Mouse (Mus musculus) hindbrain, embryonic 12.5 days (tissue): ENCODE measurements around the gene Nisch. TPM values are rescaled to one million over a fixed set of nuclear protein-coding genes. Genes with fewer than 3 reads are reported as not detected.

Source experiments
- ATAC-seq: fragments of 200-750 bp; cut with Nextera tagmentation; 2 replicates; pipeline ENCODE4 v1.8.0; 2017; ENCODE audit warnings: moderate TSS enrichment; ENCODE audit not compliant: low FRiP score
- H3K27ac ChIP-seq: fragments of 300-500 bp; sonication (generic); 2 replicates; pipeline ENCODE4 v1.5.1; 2016; ENCODE audit warnings: mild to moderate bottlenecking
- H3K27me3 ChIP-seq: fragments of 300-500 bp; sonication (generic); 2 replicates; pipeline ENCODE4 v1.6.1; 2016; ENCODE audit warnings: mild to moderate bottlenecking
- H3K36me3 ChIP-seq: fragments of 300-500 bp; sonication (generic); 2 replicates; pipeline ENCODE4 v1.6.1; 2016; ENCODE audit warnings: mild to moderate bottlenecking
- H3K4me1 ChIP-seq: fragments of 300-500 bp; sonication (generic); 2 replicates; pipeline ENCODE4 v1.6.1; 2016
- H3K4me2 ChIP-seq: fragments of 300-500 bp; sonication (generic); replicated peaks from 2 replicates; pipeline ENCODE4 v1.6.1; 2016; ENCODE audit warnings: mild to moderate bottlenecking
- H3K4me3 ChIP-seq: fragments of 300-500 bp; sonication (generic); 2 replicates; pipeline ENCODE4 v1.5.1; 2016; ENCODE audit warnings: mild to moderate bottlenecking
- H3K9ac ChIP-seq: fragments of 300-500 bp; sonication (generic); 2 replicates; pipeline ENCODE4 v1.6.1; 2016; ENCODE audit warnings: mild to moderate bottlenecking, moderate library complexity
- H3K9me3 ChIP-seq: fragments of 300-500 bp; sonication (generic); replicated peaks from 2 replicates; pipeline ENCODE4 v1.6.1; 2016; ENCODE audit warnings: mild to moderate bottlenecking
- WGBS: fragments of 180-500 bp; shearing (Covaris S2); methylation state at CpG from one replicate; pipeline ENCODE4 v1.1.7; 2016; 5-methylcytosine and 5-hydroxymethylcytosine counted together
- polyA plus RNA-seq: library from polyadenylated mRNA; unstranded; fragments of >200 nt; fragmentation: Nextera tagmentation; extraction: Ambion mirVana; gene quantifications from 2 replicates; pipeline ENCODE4 v1.2.1, GENCODE M21; 2016

The Nisch gene
- polyA plus RNA-seq, 1 experiment from 2014 or later, result 474 TPM

DNA sequence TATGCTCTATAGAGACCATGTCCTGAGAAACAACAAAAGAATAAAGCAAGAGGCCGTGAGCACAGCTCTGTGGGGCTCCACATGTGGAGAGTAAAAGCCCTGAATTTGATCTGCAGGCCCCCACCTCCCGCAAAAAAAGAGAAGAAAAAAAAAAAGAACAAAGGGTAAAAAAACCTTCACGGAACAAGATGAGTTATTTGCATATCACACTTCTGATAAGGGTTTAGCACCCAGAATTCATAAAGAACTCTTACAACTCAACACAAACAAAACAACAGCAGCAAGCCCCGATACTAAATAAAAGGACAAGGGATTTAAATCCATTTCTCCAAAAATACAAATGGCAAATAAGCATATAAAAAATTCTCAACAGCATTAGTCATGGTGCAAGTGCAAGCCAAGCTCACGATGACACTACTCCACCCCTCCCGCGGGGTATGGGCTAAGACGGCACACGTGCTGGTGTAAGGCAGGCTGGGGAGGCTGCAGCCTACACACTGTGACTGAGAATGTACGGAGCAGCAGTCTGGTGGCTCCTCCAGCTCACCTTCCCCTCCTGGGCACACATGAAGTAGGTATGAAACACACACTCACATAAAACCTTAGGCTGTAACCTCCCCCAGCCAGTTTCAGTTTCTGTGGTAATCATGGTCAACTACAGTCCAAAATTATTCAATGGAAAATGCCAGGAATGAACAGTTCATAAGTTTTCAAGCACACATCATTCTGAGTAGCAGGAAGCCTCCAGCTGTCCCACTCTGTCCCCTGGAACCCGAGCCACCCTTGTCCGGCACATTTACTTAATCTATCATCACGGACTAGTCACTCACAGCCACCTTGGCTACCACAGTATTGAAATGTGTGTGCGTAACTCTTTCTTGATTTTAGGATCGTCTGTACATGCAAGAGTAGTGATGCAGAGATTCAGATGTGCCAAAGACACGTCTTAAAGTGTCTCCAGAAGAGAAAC is 18.9 kb downstream of the Nisch start:
- no peak overlapping the region for H3K4me2 ChIP-seq
- H3K36me3 ChIP-seq, result peaks cover 80% of the 10 kb centered on the region
- H3K27ac ChIP-seq, result no peak overlapping the region
- H3K4me3 ChIP-seq, result no peak overlapping the region
- H3K9me3 ChIP-seq, result no peaks in the 10 kb centered on the region
- H3K27me3 ChIP-seq, result no peaks in the 10 kb centered on the region
- 68% methylated on average over 16 of the region's 16 CpGs for WGBS
- no peak for ATAC-seq
- H3K4me1 ChIP-seq, result peaks cover 9% of the 10 kb centered on the region
- no peak overlapping the region for H3K9ac ChIP-seq

DNA sequence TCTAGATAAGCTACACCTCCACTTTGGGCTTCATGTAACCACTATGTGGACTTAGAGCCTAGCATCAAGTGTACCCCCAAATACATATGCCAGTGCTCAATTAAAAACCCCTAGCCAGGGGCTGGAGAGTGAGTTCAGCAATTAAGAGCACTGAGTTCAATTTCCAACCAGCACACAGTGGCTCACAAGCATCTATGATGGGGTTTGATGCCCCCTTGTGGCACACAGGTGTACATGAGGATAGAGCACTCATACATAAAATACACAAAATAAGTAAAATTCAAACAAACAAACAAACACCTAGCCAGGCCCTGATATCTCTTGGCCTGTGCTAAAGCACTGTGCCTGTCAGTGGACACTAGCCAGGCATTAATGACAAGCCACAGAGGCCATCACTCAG is 20.8 kb downstream of the Nisch start:
- no peaks in the 10 kb centered on the region for H3K27me3 ChIP-seq
- no peaks in the 10 kb centered on the region for H3K9me3 ChIP-seq
- H3K9ac ChIP-seq, result no peak overlapping the region
- H3K4me1 ChIP-seq, result peaks cover 9% of the 10 kb centered on the region
- no peak overlapping the region for H3K4me3 ChIP-seq
- no peak overlapping the region for H3K27ac ChIP-seq
- ATAC-seq, result no peak
- no peak overlapping the region for H3K4me2 ChIP-seq
- H3K36me3 ChIP-seq, result peaks cover 80% of the 10 kb centered on the region

DNA sequence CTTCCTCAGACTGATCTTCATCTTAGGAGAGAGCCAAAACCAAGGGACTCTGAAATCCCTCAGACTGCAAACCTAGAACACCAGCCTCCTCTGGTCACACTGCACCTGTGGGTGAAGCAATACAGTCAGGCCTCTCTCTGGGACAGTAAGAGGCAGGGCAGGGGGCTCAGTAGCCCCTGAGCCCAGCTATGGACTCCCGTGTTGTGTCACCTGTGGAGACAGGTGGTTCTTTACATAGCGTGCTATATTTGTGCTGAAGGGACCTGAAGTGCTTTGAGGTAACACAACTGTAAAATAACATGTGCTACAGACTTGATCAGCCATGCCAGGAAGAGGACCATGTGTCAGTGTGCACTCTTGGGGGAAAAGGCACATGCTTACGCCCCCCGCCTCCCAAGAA is 21.2 kb downstream of the Nisch start:
- Histone ChIP-seq H3K27ac (no peak overlapping the region), H3K9ac (no peak overlapping the region), H3K36me3 (peaks cover 80% of the 10 kb centered on the region), H3K4me2 (no peak overlapping the region), H3K4me3 (no peak overlapping the region), H3K9me3 (no peaks in the 10 kb centered on the region), H3K27me3 (no peaks in the 10 kb centered on the region), H3K4me1 (peaks cover 9% of the 10 kb centered on the region)
- 96% methylated on average over 4 of the region's 4 CpGs for WGBS
- no peak for ATAC-seq

DNA sequence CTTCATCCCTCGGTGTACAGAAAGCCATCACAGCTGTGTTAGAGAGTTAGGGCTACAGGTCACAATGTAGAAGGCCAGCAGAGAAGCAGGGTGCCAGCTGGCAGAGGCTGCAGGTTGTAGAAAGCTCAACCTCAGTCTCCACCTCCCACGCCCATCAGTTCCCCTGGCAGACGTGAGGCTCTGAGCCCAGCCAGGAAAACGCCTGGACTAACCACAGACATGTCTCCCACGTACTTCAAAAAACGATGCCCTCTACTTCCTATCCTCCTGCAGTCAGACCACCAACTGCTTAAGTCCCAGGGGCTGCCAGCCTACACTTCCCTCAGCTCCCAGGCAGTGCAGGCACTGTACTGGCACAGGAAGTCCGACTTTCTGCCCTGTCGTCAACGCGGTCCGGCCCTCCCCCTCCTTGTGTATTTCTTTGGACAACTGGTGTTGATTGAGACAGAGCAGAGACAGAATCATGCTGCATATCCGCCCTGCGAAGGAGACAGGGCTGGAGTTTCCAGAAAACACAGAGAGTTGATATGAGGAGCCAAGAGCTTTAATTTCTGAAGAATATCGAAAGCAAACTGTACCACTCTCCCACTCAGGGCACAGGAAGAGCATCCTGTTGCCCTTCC is 21.7 kb downstream of the Nisch start:
- ATAC-seq, result no peak
- H3K4me1 ChIP-seq, result peaks cover 9% of the 10 kb centered on the region
- no peak overlapping the region for H3K4me3 ChIP-seq
- H3K27me3 ChIP-seq, result no peaks in the 10 kb centered on the region
- peaks cover 80% of the 10 kb centered on the region for H3K36me3 ChIP-seq
- H3K4me2 ChIP-seq, result no peak overlapping the region
- no peak overlapping the region; the same call in 1 of the 2 replicates for H3K9ac ChIP-seq
- no peak overlapping the region for H3K27ac ChIP-seq
- H3K9me3 ChIP-seq, result no peaks in the 10 kb centered on the region
- 89% methylated on average over 14 of the region's 14 CpGs for WGBS

DNA sequence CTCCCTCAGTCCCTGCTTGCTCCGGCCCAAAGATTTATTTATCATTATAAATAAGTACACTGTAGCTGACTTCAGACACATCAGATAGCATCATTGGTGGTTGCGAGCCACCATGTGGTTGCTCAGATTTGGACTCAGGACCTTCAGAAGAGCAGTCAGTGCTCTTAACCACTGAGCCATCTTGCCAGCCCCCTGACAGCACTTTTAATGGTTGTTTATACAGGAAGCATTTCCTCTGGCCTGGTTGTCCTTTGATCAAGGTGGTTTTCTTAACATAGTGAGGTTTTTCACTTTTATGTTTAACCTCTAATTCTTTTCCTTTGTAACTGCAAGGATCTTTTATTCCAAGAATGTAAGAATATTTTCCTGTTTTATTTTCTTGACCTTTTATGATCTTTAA is 22.3 kb downstream of the Nisch start:
- Histone ChIP-seq H3K36me3 (peaks cover 80% of the 10 kb centered on the region), H3K9me3 (no peaks in the 10 kb centered on the region), H3K4me1 (peaks cover 9% of the 10 kb centered on the region), H3K4me3 (no peak overlapping the region), H3K27me3 (no peaks in the 10 kb centered on the region), H3K27ac (no peak overlapping the region), H3K4me2 (no peak overlapping the region), H3K9ac (no peak overlapping the region)
- no peak for ATAC-seq
- WGBS, result 90% methylated on average over 2 of the region's 2 CpGs

DNA sequence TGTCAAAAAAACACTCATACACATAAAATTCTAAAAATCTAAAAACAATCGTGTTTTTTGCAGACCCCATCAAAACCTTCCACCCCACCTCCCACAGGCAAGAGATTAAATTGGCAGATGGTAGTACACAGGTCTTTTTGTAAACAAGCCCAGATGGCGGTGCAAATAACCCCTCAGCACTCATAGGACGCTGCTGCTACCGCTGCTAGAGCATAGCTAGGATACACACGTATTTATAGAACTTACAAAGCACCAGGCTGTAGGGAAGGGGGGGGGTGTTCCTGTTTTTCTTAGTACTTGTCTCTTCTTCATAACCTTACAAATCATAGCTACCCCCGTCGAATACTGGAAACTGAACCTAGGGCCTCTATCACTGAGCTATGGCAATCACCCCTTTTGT is 23.0 kb downstream of the Nisch start:
- ATAC-seq, result no peak
- Histone ChIP-seq H3K4me1 (peaks cover 9% of the 10 kb centered on the region), H3K27me3 (no peaks in the 10 kb centered on the region), H3K9me3 (no peaks in the 10 kb centered on the region), H3K9ac (no peak overlapping the region), H3K4me3 (no peak overlapping the region), H3K27ac (no peak overlapping the region), H3K4me2 (no peak overlapping the region), H3K36me3 (peaks cover 80% of the 10 kb centered on the region)
- 85% methylated on average over 7 of the region's 7 CpGs for WGBS

DNA sequence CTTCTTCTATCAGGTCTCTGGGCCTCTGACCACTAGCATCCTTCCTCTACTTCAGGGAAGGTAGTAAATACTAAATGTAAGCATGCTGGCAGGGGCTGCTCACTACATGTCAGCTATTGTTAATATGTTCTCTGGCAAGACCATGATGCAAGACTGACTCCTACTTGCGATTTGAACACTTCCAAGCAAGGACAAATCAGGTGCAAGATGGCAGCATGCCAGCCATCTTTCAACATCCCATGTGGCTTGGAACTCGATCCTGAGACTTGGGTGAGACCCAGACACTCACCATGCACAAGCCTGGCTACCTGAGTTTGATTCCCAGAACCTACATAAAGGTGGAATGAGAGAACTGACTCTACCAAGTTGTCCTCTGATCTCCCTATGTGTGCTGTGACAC is 24.8 kb downstream of the Nisch start:
- H3K4me2 ChIP-seq, result no peak overlapping the region
- no peak overlapping the region for H3K27ac ChIP-seq
- H3K9ac ChIP-seq, result no peak overlapping the region
- no peak for ATAC-seq
- H3K36me3 ChIP-seq, result peaks cover 91% of the 10 kb centered on the region
- H3K4me1 ChIP-seq, result no peaks in the 10 kb centered on the region; the same call in 1 of the 2 replicates
- H3K27me3 ChIP-seq, result no peaks in the 10 kb centered on the region
- H3K9me3 ChIP-seq, result no peaks in the 10 kb centered on the region
- WGBS, result 83% methylated on average over 2 of the region's 2 CpGs
- H3K4me3 ChIP-seq, result no peak overlapping the region

DNA sequence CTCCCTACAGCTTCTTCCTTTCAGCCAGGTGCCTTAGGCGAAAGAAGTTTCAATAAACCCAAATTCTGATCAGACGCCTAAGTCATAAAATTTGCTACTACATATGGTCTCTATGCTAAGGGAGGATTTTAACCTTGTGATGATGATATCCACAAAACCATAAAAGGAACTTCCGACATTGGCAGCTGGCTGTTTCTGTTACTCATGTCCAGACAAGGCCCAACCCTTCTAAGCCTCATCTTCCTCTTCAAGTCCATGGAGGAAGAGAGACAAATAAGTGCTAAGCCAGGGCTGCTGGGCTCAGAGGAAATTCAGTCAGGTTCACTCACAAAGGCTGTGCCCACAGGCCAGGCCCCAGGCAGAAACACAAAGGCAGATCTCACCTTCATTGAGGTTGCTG is 27.4 kb downstream of the Nisch start:
- no peak overlapping the region for H3K4me2 ChIP-seq
- H3K4me1 ChIP-seq, result no peaks in the 10 kb centered on the region
- H3K36me3 ChIP-seq, result peaks cover 96% of the 10 kb centered on the region
- no peaks in the 10 kb centered on the region for H3K27me3 ChIP-seq
- no peak for ATAC-seq
- H3K9me3 ChIP-seq, result no peaks in the 10 kb centered on the region
- 90% methylated on average over 3 of the region's 3 CpGs for WGBS
- H3K9ac ChIP-seq, result no peak overlapping the region
- no peak overlapping the region for H3K4me3 ChIP-seq
- no peak overlapping the region for H3K27ac ChIP-seq

DNA sequence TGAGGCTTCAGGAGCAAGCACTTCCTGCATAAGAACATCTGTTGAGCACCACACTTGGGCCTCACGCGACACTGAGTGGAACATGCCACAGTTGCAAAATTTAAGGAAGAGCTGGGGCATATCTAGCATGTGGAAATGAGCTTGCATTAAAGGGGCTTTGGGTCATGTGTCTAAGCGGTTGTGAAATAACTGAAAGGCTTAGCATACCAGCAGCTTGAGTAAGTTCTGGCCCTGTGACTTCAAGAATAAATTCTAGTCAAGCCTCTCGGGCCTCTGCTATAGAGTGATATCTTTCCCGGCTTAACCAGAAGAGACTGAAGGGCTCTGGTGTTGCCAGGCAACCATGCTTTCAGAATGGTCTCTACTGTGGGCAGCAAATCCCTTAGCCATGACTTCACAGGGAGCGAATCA is 28.0 kb downstream of the Nisch start:
- Histone ChIP-seq H3K4me3 (no peak overlapping the region), H3K4me2 (no peak overlapping the region), H3K27me3 (no peaks in the 10 kb centered on the region), H3K4me1 (no peaks in the 10 kb centered on the region), H3K9ac (no peak overlapping the region), H3K27ac (no peak overlapping the region), H3K9me3 (no peaks in the 10 kb centered on the region), H3K36me3 (peaks cover 98% of the 10 kb centered on the region)
- no peak for ATAC-seq
- 68% methylated on average over 6 of the region's 6 CpGs for WGBS

DNA sequence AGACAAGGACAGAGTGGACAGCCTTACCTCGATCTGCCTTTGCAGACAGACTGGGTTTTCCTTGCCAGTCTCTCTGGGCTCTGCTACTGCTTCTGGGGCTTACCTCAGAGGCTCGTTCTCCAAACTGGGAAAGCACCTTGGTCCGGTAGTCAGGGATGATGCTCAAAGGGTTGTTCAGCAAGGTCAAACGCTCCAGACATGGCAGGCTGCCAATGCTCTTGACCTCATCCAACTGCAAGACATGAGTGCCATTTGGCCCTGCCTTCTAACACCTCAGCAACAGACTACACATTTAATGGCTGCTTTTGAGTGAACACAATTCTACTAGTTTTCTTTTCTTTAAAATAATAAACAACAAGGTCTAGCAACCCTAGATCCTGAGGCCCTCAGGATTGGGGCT is 30.1 kb downstream of the Nisch start:
- H3K9ac ChIP-seq, result no peak overlapping the region
- WGBS, result 97% methylated on average over 4 of the region's 4 CpGs
- H3K36me3 ChIP-seq, result peaks cover 99% of the 10 kb centered on the region
- H3K27me3 ChIP-seq, result no peaks in the 10 kb centered on the region
- no peaks in the 10 kb centered on the region for H3K9me3 ChIP-seq
- H3K4me1 ChIP-seq, result no peaks in the 10 kb centered on the region
- no peak overlapping the region for H3K4me2 ChIP-seq
- H3K4me3 ChIP-seq, result no peak overlapping the region
- no peak overlapping the region for H3K27ac ChIP-seq
- ATAC-seq, result no peak

DNA sequence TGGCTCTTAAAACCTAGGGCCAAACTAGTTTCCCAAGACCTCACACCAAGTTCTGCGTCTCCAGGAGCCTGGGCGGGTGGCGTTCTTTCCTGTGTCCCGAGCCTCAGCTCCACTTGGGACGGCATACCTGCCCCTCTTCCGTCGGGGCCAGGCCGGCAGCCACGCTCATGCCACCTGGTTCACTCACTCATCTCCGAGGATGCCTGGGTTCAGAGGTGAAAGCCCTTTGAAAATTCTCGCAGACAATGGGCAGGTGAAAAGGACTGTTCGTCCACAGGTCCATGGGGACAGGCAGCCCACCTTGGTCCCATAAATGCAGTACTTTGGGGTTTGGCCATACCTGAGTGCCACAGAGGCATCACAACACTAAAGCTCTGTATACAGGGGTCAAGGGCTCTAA is 32.6 kb downstream of the Nisch start:
- no peak for ATAC-seq
- no peak overlapping the region for H3K4me2 ChIP-seq
- H3K27ac ChIP-seq, result no peak overlapping the region
- no peaks in the 10 kb centered on the region for H3K27me3 ChIP-seq
- no peaks in the 10 kb centered on the region for H3K9me3 ChIP-seq
- no peaks in the 10 kb centered on the region for H3K4me1 ChIP-seq
- no peak overlapping the region for H3K4me3 ChIP-seq
- 93% methylated on average over 12 of the region's 12 CpGs for WGBS
- no peak overlapping the region for H3K9ac ChIP-seq
- peaks cover 99% of the 10 kb centered on the region for H3K36me3 ChIP-seq

DNA sequence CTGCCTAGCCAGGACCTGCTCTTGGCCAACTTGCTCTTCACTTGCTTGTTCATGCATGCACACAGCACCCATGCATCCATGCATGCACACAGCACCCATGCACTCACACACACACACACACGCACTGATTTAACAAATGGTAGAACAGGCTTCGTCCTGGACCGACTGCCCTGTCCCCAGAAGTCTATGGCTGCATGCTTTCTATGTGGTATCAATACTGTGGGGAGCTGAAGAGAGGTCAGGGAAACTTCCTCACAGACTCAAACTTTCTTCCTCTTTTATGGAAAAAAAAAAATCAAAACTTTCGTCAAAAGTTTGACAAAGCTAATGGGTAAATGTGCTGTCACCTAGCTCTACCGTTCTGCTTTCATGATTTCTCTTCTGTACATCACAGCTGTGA is 33.2 kb downstream of the Nisch start:
- peaks cover 99% of the 10 kb centered on the region for H3K36me3 ChIP-seq
- H3K9ac ChIP-seq, result no peak overlapping the region
- WGBS, result 92% methylated on average over 5 of the region's 5 CpGs
- H3K4me3 ChIP-seq, result no peak overlapping the region
- H3K4me1 ChIP-seq, result no peaks in the 10 kb centered on the region
- ATAC-seq, result no peak
- no peak overlapping the region for H3K4me2 ChIP-seq
- no peak overlapping the region for H3K27ac ChIP-seq
- H3K9me3 ChIP-seq, result no peaks in the 10 kb centered on the region
- H3K27me3 ChIP-seq, result no peaks in the 10 kb centered on the region
